In the genomic region with DNA sequence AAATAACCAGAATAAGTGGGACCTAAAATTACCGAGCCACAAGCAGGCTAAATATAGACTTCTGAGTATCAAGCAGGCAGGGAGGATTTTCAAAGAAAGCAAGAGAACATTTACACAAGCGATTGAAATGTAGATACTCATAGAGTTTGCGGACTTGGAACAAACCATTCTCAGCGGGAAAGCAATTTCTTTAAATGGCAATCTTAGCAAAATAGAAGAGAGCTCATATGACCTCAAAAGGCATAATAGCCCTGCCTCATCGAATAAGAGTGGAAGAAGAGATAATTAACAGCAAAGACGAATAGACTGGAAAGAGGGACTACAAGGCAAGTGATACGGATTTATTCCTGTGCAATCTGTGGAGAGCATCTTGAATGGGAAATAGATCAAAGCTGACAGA, we compare ENCODE assay signal across 26 mouse cellular contexts.
DNase-seq lines count a peak whose midpoint lies in the region; ATAC-seq and TF ChIP-seq lines count a peak whose summit lies in the region.
"Had no signal": no experiment of that assay in that cellular context is flagged by ENCODE, and none has a peak within 500 bp of the region (broad histone marks: within the 10 kb centered on the region; RNA-seq: fewer than 3 reads in every experiment).

No protein-coding gene starts in this region.

- H3K4me2 ChIP-seq in forebrain, postnatal 0 days (ENCODE audit: low read depth) = peak overlapping the region; percentile 8; the same call in 1 of the 2 replicates
- no peak overlapping the region for H3K4me2 ChIP-seq in forebrain, embryonic 11.5 days (ENCODE audit: low read depth, low read length, severe bottlenecking)
- no peak overlapping the region for H3K4me2 ChIP-seq in midbrain, postnatal 0 days (ENCODE audit: low read depth, low read length, poor library complexity, severe bottlenecking)
- H3K4me2 ChIP-seq in midbrain, embryonic 15.5 days = no peak overlapping the region
- H3K4me2 ChIP-seq: heart, embryonic 12.5 days; hindbrain, embryonic 15.5 days; kidney, embryonic 15.5 days; limb, embryonic 12.5 days; liver, embryonic 11.5 days; midbrain, embryonic 11.5 days; stomach, embryonic 15.5 days had no signal

- peak; percentile 25 for DNase-seq in forebrain, postnatal 0 days
- no peak for DNase-seq in forebrain, embryonic 11.5 days (ENCODE audit: low spot score)
- peak; percentile 46 for DNase-seq in midbrain, postnatal 0 days (ENCODE audit: low spot score)
- DNase-seq in brain, adult 2 months (ENCODE audit: low read depth, low spot score) = peak; percentile 39
- DNase-seq in telencephalon, adult 2 months (ENCODE audit: low read depth, low spot score) = peak; percentile 26
- DNase-seq in urinary bladder, postnatal 25 days (ENCODE audit: low spot score) = no peak
- DNase-seq: adrenal gland, adult 8-10 months; cerebellum, adult 11 months; cerebellum, adult 9-11 months; embryo, embryonic 11 days; gastrocnemius, adult 2 months; gastrocnemius, postnatal 36 days; heart, adult 2 months; kidney, adult 18-20 months; kidney, postnatal 25 days; lung, postnatal 36 days; thymus, postnatal 25 days had no signal

- no peaks in the 10 kb centered on the region for H3K4me1 ChIP-seq in forebrain, postnatal 0 days (ENCODE audit: insufficient read depth)
- H3K4me1 ChIP-seq in forebrain, embryonic 11.5 days (replicated peaks; ENCODE audit: control insufficient read depth, insufficient read depth, low read length) = no peaks in the 10 kb centered on the region
- H3K4me1 ChIP-seq in midbrain, postnatal 0 days (ENCODE audit: insufficient read depth, low read length) = no peaks in the 10 kb centered on the region
- H3K4me1 ChIP-seq in midbrain, embryonic 15.5 days = no peaks in the 10 kb centered on the region
- H3K4me1 ChIP-seq: heart, embryonic 12.5 days; hindbrain, embryonic 15.5 days; kidney, embryonic 15.5 days; stomach, embryonic 15.5 days had no signal

- no peak overlapping the region for H3K4me3 ChIP-seq in forebrain, postnatal 0 days (ENCODE audit: low read depth, low read length)
- no peak overlapping the region for H3K4me3 ChIP-seq in forebrain, embryonic 11.5 days (ENCODE audit: low read depth, low read length)
- no peak overlapping the region for H3K4me3 ChIP-seq in midbrain, postnatal 0 days (ENCODE audit: low read depth, low read length)
- no peak overlapping the region for H3K4me3 ChIP-seq in midbrain, embryonic 15.5 days
- H3K4me3 ChIP-seq: gastrocnemius, adult 2 months; heart, adult 2 months; heart, embryonic 12.5 days; hindbrain, embryonic 15.5 days; kidney, embryonic 15.5 days; limb, embryonic 12.5 days; stomach, embryonic 15.5 days had no signal

- no peak overlapping the region for H3K9ac ChIP-seq in forebrain, postnatal 0 days
- H3K9ac ChIP-seq in forebrain, embryonic 11.5 days (ENCODE audit: low read length) = no peak overlapping the region
- H3K9ac ChIP-seq in midbrain, postnatal 0 days (replicated peaks; ENCODE audit: low read length, poor library complexity, severe bottlenecking) = no peak overlapping the region
- H3K9ac ChIP-seq in midbrain, embryonic 15.5 days = no peak overlapping the region
- H3K9ac ChIP-seq: heart, embryonic 12.5 days; hindbrain, embryonic 15.5 days; kidney, embryonic 15.5 days; limb, embryonic 12.5 days; stomach, embryonic 15.5 days had no signal

- 0 out of 2 replicates have a peak, but pooled peaks cover 5% of the 10 kb centered on the region for H3K9me3 ChIP-seq in forebrain, postnatal 0 days (ENCODE audit: low read length)
- H3K9me3 ChIP-seq in forebrain, embryonic 11.5 days (ENCODE audit: control insufficient read depth, low read length) = no peaks in the 10 kb centered on the region
- H3K9me3 ChIP-seq in midbrain, postnatal 0 days (ENCODE audit: low read length) = no peaks in the 10 kb centered on the region
- H3K9me3 ChIP-seq in midbrain, embryonic 15.5 days = no peaks in the 10 kb centered on the region
- H3K9me3 ChIP-seq: hindbrain, embryonic 15.5 days; stomach, embryonic 15.5 days had no signal

- 35% methylated on average over 7 of the region's 7 CpGs for WGBS in forebrain, postnatal 0 days
- 71% methylated on average over 7 of the region's 7 CpGs for WGBS in forebrain, embryonic 11.5 days
- WGBS in midbrain, postnatal 0 days = 51% methylated on average over 7 of the region's 7 CpGs
- 59% methylated on average over 7 of the region's 7 CpGs for WGBS in midbrain, embryonic 15.5 days

- ATAC-seq in forebrain, postnatal 0 days = peak; percentile 18; the same call in 1 of the 2 replicates
- ATAC-seq in forebrain, embryonic 11.5 days (replicated peaks; ENCODE audit: low FRiP score) = no peak
- ATAC-seq in midbrain, postnatal 0 days (ENCODE audit: low FRiP score) = no peak
- ATAC-seq in midbrain, embryonic 15.5 days (replicated peaks) = no peak
- ATAC-seq: CD4-positive, CD25-positive, alpha-beta regulatory T cell, adult 4 months had no signal

- no peaks in the 10 kb centered on the region for H3K27me3 ChIP-seq in forebrain, postnatal 0 days (ENCODE audit: insufficient read depth, low read length)
- no peaks in the 10 kb centered on the region for H3K27me3 ChIP-seq in forebrain, embryonic 11.5 days (ENCODE audit: control insufficient read depth, insufficient read depth, low read length)
- no peaks in the 10 kb centered on the region for H3K27me3 ChIP-seq in midbrain, postnatal 0 days (ENCODE audit: insufficient read depth, low read length)
- no peaks in the 10 kb centered on the region for H3K27me3 ChIP-seq in midbrain, embryonic 15.5 days (replicated peaks)
- H3K27me3 ChIP-seq: heart, embryonic 12.5 days; hindbrain, embryonic 15.5 days; kidney, embryonic 15.5 days; limb, embryonic 12.5 days; stomach, embryonic 15.5 days had no signal

- no peak overlapping the region for H3K27ac ChIP-seq in forebrain, postnatal 0 days (ENCODE audit: low read depth, low read length)
- H3K27ac ChIP-seq in forebrain, embryonic 11.5 days (ENCODE audit: low read depth, low read length) = no peak overlapping the region
- H3K27ac ChIP-seq in midbrain, postnatal 0 days (ENCODE audit: low read depth, low read length) = no peak overlapping the region
- no peak overlapping the region for H3K27ac ChIP-seq in midbrain, embryonic 15.5 days
- H3K27ac ChIP-seq: heart, adult 2 months; hindbrain, embryonic 15.5 days; kidney, embryonic 15.5 days; limb, embryonic 12.5 days; stomach, embryonic 15.5 days had no signal

- H3K36me3 ChIP-seq in forebrain, postnatal 0 days (ENCODE audit: insufficient read depth) = no peaks in the 10 kb centered on the region
- no peaks in the 10 kb centered on the region for H3K36me3 ChIP-seq in forebrain, embryonic 11.5 days (ENCODE audit: control insufficient read depth, insufficient read depth, low read length)
- H3K36me3 ChIP-seq in midbrain, postnatal 0 days (ENCODE audit: insufficient read depth, low read length) = no peaks in the 10 kb centered on the region
- H3K36me3 ChIP-seq in midbrain, embryonic 15.5 days (replicated peaks) = no peaks in the 10 kb centered on the region
- H3K36me3 ChIP-seq: heart, embryonic 12.5 days; hindbrain, embryonic 15.5 days; kidney, embryonic 15.5 days; limb, embryonic 12.5 days; stomach, embryonic 15.5 days had no signal

- TF ChIP-seq CTCF in forebrain, postnatal 0 days (IDR thresholded peaks at IDR 0.05; ENCODE audit: low read depth) = no peak
- TF ChIP-seq CTCF in midbrain, postnatal 0 days (IDR thresholded peaks at IDR 0.05) = no peak

Comparison
In these comparisons a context has a peak if more than half of its experiments do, and no peak if none do; other contexts are left out.
1. DNase-seq: peak in forebrain, postnatal 0 days (single experiment), midbrain, postnatal 0 days (single experiment), brain, adult 2 months (single experiment) and telencephalon, adult 2 months (single experiment); none in forebrain, embryonic 11.5 days (single experiment) and urinary bladder, postnatal 25 days (single experiment).